Mouse (Mus musculus) c-Kit-positive CD71-positive TER-119-positive erythroid progenitor cells, embryonic 14.5 days (primary cell): ENCODE results near the gene Il20rb.

ENCODE experiments used
- DNase-seq: peaks from one replicate; pipeline ENCODE4 v3.0.0-alpha.2; 2013; ENCODE audit warnings: low spot score

Il20rb gene

DNA sequence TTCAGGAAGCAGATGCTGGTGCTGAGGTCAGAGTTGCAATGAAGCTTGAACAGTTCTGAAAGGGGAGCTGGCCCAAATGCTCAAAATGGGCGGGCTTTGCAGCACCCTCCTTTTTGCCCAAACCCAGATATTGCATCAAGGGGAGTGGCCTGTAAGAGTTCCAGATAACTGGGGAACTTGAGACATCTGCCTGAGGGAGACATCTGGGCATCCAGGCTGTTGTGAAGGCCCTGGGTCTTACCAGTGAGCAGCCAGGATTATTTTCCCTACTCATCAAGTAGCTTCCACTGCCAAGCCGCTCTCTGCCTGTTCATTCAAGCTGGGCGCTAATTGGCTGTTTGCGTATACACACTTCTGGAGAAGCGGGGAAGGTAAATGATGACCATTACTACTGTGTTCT lies at the start of gene Il20rb:
Gene Il20rb (minus strand): TSS at position 358 of the 400 bp plus-strand sequence.
- no peak for DNase-seq

DNA sequence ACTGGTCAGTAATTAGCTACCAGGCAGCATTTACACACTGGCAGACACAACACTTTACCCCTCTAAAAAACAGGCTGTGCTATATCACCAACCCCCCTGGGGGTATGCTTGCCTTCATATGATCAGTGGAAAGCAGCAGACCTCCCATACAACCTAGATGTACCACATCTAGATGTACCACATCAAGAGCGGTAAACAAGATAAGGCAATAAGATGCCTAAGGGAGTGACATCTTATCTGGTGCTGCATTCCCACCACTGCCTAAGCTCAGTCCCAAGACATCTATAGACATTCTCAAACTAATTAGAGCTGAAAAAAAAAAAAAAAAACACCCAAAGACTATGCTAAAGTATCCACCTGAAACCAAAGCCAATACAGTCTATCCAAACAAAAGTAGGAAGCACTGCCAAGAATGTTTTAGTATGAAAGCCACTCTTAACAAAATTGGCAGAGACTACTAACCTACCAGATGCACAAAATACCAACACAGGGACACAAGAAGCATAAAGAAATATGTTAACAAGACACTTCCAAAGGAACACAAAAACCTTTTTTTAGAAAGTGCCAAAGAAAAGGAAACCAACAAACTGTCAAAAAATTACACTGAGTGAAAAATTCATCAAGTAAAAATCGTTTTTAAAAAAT lies 49.2 kb upstream of the Il20rb start:
- DNase-seq: no peak

DNA sequence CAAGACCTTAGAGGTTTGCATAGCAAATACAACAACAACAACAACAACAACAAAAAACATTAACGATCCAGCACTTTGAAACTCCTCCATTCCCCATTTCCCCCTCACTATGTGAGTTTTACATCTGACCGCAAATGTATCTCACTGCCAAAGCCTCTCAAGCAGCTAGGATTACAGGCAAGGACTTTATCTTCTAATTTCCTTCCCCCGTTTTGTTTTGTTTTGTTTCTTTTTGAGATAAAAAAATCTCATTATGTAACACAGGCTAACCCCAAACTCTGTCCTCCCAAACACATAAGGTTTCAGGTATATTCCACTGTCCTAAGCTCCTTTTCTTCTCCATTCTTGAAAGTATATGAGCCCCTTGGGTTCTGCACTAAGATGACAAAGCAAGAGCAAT lies 48.1 kb upstream of the Il20rb start:
- DNase-seq: no peak

DNA sequence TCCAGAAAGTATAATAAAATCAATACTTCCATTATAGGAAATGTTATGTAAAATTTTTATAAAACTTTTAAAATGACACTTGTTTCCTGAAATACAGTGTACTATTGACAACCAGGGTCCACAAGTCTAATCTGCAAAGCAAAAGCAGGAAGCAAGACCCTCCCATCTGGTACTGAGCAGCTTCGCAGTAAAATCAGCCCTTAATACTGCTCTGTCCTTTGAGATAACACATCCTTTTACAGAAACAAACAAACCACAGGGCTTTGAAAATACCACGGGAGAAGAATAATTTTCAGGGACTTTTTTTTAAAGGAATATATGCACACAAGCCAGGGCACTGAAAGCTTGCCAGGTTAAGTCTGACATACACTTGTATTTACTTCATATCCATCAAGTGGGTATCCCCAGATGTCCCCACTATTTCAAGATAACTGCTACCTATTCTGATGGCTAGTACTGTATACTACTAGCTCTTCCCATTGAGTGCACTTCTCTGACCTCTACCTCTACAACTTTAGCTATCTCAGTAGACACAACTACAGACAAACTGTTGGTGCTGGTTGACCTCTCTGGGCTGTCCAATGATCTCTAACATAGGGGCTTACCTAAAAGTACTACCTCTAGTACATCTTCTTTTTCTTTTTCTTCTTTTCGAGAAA lies 46.4 kb upstream of the Il20rb start:
- DNase-seq: no peak

DNA sequence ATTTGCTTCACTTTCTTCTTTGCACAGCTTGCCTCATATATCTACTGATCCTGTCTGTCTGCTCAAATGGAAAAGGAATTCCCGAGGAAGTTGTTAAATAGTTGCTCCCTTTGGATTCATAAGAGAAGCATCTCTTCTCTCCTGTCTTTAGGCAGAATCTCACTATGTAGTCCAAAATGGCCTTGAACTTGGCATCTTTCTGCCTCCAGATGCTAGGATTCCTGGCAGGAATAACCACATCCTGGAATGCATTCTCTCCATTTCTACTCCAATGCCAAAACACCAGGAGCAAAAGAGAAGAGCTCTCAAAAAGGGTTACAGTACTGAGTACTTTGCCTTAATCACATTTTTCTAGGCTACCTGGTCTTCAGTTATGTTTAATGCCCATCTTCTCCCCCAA lies 44.7 kb upstream of the Il20rb start:
- no peak for DNase-seq

DNA sequence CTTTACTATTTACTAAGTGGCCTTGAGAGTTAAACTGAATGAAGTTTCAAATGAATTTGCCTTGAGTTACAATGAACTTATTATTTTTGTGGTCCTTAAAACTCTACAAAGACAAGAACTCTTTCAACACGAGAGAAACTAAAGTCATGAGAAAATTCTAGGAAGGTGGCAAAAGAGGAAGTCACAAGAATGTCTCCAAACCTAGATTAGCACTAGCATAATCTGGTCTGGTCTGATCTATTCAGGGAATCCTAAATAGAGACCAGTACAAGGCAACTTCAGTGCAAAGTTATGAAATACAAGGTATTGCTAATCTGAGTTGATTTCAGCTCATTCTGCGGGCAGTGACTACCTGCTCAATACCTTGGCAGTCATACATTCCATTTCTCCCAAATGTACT lies 38.6 kb upstream of the Il20rb start:
- DNase-seq: no peak

DNA sequence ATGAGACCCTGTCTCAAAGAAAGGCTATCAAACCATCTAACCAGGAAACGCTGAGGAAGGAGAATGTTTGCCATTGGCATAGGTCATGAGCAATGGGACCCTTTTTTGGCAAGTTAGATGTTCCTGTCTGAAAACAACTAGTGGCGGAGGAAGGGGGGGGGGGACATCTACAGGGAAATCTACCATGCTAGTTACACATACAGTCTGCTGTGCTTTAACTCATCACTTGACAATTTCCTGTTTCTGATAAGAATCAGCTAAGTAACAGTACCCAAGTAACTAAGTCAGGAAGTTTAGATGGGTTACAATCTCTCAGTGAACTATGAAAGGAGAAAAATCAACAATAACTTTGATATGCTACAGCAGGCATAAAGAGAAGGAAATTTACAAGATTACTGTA lies 35.4 kb upstream of the Il20rb start:
- DNase-seq: no peak

DNA sequence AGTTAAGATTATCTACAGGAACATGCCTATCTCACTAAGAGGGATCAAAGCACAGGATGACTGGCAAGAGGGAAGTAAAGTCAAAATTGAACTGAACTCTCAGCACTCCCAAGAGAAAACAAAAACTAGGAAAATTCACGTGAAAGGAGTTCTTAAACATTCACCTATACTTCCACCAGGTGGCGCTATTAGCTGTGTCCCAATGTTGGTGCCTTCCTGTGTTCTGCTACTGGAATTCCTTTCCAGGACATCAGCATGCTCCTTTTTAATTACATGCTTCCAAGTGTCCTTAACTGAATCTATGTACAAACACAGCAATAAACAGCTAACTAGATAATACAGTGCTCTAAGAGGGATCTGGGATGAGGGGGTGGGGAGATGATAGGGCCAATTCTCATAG lies 34.0 kb upstream of the Il20rb start:
- peak; percentile 59 for DNase-seq

DNA sequence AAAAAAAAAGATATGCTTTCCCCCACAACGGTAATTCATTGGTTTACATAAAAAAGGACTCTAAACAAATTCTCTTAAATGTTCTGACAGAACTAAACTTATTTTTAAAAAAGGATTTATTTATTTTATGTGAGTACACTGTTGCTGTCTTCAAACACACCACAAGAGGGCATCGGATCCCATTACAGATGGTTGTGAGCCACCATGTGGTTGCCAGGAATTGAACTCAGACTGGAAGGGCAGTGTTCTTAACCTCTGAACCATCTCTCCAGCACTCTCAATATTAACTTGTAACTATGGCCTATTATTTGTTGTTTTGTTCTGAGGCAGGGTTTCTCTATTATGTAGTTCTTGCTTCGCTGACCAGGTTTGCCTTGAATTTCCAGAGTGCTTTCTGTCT lies 33.4 kb upstream of the Il20rb start:
- DNase-seq: no peak

DNA sequence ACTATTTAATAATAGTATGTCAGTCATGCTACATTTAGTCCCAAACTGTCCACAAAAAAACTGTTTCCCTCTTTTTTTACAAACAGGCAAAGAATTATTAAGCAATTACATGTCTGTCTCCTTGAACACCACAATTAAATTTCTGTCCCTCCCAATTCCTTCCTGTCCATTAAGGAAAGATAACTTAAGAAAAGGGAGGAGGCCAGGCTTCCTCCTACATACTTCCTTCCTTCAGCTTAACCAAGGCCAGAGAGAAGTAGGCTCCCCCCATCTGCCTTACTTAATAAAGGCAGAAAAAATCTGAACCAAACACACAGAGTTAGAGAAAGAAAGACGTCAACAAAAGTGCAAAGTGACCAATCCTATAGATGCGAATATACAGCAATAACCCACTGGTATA lies 21.0 kb upstream of the Il20rb start:
- DNase-seq: no peak

DNA sequence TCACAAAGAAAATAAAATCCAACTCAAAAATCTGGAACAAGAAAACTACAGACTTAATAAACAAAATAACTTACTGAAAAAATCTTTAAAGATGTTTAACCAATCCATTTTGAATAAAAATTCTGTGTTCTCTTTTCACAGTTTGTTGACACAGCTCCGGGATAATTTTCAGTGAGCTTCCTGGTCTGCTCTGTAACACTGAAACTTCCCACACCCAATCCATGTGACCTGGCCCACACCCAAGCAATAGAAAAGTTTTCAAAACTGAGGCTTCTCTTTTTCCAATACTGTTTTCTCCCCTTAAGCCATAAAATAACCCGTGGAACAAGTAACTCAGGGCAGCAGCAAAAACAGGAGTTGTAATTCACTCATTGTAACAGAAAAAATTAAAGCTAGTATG lies 20.1 kb upstream of the Il20rb start:
- DNase-seq: no peak

DNA sequence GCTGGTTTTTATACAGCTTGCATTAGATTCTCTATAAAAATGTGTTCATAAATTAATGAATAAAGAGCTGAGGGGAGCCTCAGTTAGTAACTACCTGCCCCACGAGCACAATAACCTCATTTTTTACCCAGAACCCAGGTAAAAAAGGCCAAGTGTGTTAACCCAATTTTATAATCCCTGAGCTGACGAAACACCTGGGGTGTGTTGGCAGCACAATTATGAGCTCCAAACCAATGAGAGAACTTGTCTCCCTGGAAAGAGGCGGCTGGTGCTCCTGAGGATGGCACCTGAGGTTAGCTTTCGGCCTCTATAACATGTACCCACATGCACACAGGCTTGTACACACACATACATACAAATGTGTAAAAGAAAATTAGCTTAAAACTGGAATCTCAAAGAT lies 18.9 kb upstream of the Il20rb start:
- DNase-seq: no peak

DNA sequence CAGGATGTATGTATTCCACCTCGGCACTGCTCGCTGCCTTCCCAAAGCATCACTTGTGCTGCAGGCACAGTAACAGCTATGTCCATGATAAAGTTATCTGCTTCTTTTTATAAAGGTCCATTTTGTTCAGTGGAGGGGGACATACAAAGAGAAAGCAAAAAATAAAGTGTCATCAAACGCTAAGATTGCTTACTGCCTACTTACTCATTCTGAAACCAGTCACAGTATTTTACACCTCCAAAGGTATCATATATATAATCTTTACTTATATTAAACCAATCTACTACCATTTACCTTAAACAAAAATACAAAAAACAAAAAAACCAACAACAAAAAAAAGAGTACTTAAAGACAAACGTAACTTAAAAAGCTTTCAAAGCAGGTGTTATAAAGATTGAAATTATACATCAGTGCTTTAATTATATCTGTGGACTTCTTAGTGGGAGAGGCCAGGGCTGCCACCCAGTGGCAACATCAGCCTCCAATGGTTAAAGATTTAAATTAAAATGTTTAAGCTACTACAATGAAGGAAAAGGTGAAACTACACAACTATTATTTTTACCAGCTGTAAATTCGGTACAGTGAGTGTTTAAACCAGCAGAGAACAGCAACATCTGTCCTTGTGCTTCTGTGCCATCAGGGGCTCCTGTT lies 7.1 kb upstream of the Il20rb start:
- DNase-seq: no peak

DNA sequence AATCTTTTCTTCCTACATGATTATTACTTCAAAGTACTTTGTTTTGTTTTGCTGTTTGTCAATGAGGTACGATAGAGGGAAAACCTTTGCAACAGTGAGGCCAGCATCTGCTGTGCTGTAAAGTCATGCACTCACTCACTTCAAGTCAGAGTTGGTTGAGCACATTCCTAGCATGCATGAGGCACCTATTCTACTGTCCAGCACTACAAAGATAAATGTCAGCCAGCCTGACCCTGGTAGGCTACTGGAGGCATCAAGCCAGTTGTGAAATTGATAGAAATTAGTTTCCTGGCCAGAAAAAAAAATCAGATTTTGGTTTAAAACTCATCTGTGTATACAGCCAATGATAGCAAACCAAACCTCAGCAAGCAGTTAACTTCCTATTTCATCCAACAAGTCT lies 4.8 kb upstream of the Il20rb start:
- DNase-seq: no peak

DNA sequence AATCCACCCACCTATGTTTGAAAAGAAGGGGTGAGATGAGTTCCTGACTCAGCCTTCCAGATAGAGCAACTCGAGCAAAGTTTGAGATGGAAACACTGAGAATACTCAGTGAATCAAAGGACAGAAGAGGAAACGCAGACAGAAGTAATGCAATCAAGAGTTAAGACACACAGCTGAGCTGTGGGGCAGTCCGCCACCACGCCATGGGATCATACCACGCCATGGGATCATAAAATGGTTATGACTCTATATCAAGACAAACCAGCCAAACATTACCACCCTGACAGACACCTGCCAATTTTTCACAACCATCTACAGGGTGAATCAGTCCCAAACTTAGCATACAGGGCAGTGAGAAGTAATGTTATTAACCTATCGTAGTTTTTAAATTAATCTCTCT lies 2.4 kb upstream of the Il20rb start:
- DNase-seq: no peak

DNA sequence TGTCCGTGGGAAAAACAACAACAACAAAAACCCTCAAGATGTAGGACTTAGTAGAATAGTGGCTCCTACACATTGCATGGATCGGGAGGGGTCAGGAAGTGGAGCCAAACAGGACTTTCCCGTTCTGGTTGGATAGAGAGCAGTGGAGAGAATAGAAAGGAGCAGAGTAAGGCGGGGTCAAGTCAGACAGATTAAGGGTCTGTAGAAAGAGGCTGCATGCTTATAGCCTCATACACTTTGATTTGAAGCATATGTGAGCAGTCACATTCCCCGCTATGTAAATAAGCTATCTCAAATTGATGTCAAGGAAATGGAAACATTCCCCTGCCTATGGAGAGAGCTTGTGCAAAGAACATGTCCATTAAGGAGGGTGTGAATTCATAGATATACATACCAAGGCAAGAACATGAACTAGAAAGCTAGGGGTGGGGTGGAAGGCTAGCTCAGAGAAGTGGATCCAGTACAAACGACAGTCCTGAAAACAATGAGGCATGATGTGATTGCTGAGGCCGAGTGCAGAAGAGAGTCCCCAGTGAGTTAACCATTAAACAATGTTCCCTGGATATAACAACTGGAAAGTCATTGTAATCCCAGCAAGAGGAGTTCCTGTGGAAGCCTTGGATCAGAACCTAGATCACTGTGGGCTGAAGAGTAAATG lies 1.6 kb upstream of the Il20rb start:
- DNase-seq: no peak

DNA sequence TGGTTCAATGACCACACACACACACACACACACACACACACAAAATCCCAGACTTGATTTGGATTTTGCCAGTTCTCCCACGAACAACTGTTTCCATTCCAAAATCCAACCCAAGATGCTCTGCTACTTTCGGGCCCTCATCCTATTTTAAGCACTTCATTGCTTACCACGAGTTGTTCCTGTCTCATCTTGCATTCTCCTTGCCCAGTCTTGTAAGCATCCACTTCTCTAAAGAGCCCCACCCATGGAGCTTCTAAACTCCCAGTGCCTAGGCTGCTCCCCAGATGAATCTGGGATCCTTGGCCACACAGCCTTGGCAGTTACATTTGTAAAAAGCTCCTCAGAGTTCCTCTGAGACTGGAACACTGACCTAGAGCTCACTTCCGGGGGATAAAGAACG lies 3.3 kb downstream of the Il20rb start:
- no peak for DNase-seq

DNA sequence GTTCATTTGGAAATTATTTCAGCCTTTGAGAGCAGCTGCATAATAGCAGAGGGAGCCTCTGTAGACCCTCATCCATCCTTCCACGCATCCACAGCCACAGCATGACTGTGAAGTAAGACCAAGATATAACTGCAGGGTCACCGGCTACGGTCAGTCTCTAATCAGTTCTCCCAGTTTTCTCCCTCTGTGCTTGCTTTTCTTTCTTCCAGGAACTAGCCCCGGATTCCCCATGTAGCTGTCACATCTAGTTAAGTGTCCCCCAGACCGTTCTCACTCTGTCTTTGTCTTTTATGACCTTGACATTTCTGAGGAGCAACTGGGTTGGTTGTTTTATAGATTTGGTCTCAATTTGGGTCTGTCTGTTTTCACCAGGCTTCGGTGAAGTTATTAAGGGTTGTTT lies 5.0 kb downstream of the Il20rb start:
- no peak for DNase-seq

DNA sequence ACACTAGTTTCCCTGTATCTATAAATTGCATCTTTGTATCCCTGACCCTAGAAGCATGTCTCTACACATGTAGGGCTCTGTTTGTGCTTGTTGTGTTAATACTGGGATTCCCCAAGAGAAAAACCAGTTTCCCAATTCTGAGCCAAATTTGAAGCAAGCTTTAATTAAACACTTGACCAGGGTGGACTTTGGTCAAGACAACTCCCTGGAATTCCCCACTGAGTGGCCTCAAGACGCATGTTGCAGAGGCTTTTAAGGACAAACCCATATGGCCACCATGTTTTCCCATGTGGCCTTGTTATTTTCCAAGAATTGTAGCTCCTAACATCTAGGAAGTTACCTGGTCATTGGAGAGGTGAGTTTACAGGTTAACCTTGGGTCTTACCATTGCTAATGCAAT lies 12.5 kb downstream of the Il20rb start:
- no peak for DNase-seq

DNA sequence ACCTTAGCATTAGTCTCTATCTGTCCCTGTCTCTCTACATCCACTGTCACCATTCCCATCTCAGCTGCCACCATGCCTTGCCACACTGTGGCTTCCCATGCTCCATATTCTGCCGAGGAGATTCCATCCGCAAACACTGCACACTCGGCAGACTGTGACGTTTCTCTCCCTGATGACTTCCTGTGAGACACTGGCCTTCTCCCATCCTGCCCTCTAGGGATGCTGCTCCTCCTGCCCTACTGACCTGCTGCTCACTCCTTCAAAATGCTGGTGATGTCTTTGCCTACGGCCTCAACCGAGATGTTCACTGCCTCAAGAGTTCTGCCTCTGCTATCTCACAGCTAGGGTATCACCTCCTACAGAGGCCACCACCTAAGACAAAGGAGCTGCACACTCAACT lies 13.2 kb downstream of the Il20rb start:
- no peak for DNase-seq

DNA sequence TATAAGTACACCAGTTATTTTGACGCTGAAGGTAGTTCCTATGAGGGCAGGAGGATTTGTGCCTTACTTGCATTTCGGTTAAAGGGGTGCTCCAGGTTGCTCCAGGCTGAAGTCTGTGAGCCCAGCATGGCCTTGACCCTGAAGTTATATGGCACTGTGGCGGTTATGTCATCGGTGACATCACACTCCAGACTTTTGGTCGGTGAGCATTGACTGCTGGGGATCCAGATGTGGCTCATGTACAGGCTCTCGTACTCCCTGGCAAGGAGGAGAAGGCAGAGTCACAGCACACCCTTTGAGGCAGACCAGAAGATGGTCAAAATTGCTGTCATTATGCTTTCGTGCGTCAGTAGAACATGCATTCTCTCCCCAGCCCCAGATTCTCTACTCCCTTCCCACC lies 13.7 kb downstream of the Il20rb start:
- no peak for DNase-seq

DNA sequence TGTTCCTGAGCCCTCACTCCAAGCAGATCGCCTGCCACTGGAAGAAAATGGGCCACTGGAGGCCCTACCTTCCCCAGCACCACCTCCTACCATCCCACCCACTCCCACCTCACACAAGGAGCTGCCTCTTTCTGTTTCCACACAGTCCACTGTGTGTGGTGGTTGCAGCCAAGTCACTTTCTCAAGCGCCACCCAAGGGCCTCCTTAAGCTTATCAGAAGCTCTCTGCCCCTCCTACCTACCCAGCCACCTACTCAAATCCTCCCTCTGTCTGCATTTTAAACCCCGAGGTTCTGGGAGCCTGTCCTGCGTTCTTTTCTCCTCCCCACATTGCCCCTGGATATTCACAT lies 15.0 kb downstream of the Il20rb start:
- DNase-seq: no peak

DNA sequence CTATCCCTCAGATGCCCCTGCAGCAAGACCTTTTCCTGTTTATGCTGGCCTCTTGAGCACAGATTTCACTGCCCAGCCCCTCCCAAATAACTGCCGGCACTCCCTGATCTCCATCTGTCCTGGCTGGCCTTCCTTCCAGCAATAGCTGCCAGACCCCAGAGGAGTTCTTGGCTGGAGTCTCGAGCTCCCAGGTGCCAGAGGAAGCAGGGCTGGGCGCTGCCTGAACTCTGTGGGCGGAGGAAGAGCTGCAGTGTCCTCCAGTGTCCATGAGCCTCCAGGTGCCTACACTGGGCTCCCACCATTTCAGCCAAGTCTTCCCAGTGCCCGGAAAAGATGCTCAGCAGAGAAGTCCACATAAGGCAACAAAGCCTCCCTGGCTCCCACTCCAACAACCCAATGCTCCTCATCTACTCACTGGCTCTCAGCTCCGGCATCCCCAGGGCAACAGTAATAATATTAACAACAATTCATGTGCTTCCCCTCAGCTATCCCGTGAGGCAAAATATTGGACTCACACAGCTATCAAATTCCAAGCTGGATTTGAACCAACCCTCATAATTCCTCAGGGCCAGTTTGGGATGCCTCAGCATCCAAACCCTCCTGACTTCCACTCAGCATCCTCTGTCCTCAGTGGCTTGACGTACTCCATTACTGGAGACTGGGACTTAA lies 15.5 kb downstream of the Il20rb start:
- DNase-seq: no peak
